Mouse (Mus musculus) ZHBTc4 (cell line): Measurements from ENCODE around the gene Pzp.

ENCODE experiments used
- DNase-seq: peaks from one replicate; pipeline ENCODE4 v3.0.0-alpha.2; 2011; ENCODE audit warnings: low read depth, low spot score

Pzp gene

GRCm38 (mm10) chr6:128526601-128527000, at the start of gene Pzp:
TSS of gene Pzp (minus strand) at chr6:128526720.
- no peak for DNase-seq

DNA sequence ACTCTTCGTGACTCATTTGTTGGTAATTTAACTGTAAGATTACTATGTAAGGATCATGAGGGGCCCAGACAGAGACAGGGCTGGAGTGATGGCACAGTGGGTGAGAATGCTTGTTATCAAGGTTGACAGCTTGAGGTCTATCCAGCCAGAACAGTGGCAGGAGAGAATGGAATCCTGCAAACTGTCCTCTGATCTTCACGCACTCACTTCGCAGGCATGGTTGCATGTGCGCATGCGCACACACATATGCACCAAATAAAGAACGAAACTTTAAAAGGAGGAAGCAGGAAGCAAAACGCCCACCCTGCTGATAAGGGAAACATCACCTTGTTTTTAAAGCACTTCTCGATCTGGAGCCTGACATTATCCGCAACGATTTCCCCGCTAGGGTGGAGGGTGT, 40.1 kb upstream of the Pzp start:
- DNase-seq: no peak

DNA sequence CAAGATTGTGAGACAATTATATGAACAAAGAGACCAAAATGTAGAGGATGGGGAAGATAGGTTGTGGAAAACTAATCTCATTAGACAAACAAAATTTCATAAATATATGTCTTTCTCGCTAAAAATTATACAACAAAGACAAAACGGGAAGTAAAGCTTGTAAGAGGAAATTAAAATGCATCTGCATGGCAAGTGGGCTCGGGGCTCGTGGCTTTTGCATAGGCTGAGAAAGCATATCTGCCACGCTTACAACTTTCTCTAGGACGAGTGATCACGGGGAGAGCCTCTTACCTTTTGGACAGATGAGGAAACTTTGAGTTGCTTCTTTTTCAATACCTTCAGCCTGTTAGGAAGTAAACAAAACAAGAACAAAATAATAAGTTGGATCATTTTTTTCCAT, 27.5 kb upstream of the Pzp start:
- DNase-seq: no peak

DNA sequence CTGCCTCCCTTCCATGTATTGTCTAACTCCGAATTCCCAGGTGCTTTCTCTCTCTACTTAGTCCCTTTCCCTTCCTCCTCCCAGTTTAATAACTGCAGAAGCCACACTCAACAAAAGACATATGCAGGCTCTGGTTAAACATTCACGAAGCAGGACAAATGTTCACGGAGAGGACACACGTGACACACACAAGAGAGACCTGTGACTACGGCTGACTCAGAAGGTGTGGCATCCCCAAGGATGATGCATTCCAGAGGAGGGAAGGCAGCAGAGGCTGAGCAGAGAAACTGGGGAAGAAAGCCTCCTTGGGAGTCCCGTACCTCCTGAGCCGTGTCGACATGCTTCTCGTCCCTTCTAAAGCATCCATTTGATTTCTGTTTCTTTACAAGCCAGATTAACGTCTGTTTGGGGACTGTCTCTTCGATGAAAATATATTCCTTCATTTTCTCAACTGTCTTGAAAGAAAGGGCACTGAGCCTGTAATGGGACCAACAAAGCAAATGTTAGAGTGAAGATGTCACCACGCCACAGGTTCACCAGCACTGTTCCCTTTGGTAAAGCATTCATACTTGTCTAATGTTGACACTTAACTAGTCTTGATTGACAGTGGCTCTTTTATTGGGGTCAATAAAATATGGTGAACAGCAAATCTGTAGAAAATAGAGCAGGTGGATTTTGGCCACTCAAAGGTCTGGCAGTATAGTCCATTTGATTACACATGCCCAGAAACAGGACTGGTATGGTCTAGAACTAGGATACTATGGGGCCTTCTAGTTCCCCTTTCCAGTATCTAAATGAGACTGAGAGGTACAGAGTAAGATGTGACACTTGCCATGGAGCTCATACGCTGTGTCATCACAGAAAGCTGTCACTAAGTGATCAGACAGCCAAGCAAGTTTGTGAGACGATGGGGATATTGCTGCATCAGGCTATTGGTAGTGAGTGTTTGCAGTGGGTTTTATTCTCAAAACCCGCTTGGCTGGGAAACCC, 23.2 kb upstream of the Pzp start:
- no peak for DNase-seq

- no peak for DNase-seq
These were observed 22.0 kb upstream of the Pzp start for GRCm38 (mm10) chr6:128548532-128548931.

- DNase-seq: no peak
These were observed 18.9 kb upstream of the Pzp start for GRCm38 (mm10) chr6:128545402-128545801.

DNA sequence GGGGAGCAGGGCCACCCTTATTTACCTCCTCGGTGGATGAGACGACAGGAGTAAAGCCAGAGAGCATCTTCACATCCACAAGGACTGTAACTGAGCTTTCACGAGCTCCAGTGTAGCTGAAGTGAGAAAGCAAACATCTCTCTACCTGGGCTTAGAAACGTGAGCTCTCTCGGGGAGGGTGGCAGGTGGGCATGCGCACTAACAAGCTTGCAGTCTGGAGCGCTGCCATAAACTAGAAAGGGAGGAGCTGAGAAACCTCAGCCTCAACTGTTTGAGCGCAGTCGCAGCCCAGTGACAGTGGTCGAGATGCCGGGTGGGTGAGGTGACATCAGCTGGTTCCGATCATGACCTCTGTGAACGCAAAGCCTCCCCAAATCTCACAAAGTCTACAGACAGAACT, 16.7 kb upstream of the Pzp start:
- DNase-seq: peak; percentile 4

- no peak for DNase-seq
These were observed 8.7 kb upstream of the Pzp start for GRCm38 (mm10) chr6:128535250-128535649.

DNA sequence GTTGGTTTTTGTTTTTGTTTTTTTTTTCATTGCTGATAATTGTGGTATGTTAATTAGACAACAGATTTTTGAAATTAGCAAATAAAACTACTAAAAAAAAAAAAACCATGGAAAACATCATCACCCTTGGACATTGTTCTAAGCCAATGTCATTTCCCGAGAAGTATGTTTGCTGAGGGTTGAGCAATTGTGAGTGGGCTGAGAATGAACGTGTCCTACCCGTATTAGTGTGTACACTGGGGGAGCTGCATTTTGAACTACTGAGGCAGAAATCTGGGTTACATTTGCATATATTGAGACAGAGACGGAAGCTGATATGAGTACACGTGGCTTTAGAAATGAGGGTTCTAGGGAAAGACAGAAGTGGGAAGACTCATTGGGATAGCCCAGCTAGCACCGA, 6.8 kb upstream of the Pzp start:
- DNase-seq: no peak

DNA sequence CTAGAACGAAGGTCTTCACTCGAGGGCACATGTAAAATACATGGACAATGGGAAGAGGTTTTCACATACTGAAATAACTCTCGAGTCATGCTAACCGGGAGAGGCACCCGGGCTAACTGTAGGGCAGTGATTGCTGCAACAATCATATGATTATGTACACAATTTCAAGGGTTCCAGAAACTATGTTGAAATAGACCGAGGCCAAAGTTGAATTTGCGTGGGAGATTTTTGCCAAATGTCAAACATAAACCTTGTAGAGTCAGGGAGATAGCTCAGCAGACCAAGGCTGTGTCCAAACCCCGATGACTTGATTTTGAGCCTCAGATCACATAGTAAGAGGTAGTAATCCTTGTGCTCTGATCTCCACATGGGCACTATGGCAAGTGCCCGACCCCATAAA, 6.2 kb upstream of the Pzp start:
- DNase-seq: no peak

GRCm38 (mm10) chr6:128528491-128528890, 2.0 kb upstream of the Pzp start:
- DNase-seq: no peak

DNA sequence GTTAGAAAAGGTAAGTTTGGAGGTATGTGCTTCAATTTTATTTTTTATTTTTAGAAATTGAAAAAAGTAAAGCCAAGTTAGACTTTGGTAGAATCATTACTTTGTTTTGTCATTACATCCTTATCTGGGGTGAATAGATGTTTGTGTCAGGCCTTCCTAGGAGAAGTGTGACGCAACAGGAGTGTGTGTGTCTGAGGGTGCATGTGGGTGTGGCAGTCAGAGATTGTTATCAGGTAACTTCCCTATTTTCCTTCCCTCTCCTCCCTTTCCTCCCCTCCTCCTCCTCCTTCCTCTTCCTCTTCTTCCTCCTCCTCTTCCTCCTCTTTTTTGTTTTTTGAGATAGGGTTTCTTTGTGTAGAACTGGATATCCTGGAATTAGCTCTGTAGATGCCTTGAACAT, 590 bp upstream of the Pzp start:
- DNase-seq: no peak

- DNase-seq: no peak
These were observed 719 bp downstream of the Pzp start for GRCm38 (mm10) chr6:128525801-128526200.

DNA sequence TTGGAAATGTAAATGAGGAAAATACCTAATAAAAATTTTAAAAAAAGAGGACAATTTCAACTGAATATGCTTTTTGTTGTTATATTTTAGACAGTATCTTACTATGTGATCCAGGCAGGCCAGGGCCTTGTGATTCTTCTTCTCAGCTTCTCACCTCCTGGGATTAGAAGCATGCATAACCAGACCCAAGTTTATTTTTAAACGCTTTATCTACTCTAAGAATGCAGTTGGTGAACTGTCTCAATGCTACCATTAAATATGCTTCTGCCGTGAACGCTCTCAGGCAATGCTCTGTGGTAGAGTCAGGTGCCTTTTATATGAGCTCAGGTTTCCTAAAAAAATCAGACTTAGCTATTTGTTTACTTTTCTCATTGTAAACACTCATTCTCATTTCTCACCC, 3.2 kb downstream of the Pzp start:
- no peak for DNase-seq

- no peak for DNase-seq
These were observed 7.4 kb downstream of the Pzp start for GRCm38 (mm10) chr6:128519159-128519558.

- no peak for DNase-seq
These were observed 20.8 kb downstream of the Pzp start for GRCm38 (mm10) chr6:128505676-128506236.

GRCm38 (mm10) chr6:128504743-128505142, 21.8 kb downstream of the Pzp start:
- DNase-seq: no peak

- DNase-seq: no peak
These were observed 31.2 kb downstream of the Pzp start for GRCm38 (mm10) chr6:128495346-128495745.

- no peak for DNase-seq
These were observed 31.7 kb downstream of the Pzp start for GRCm38 (mm10) chr6:128494646-128495331.

GRCm38 (mm10) chr6:128491916-128492315, 34.6 kb downstream of the Pzp start:
- DNase-seq: no peak

GRCm38 (mm10) chr6:128490141-128490540, 36.4 kb downstream of the Pzp start:
- DNase-seq: peak; percentile 67

- peak; percentile 46 for DNase-seq
These were observed 38.8 kb downstream of the Pzp start for GRCm38 (mm10) chr6:128487736-128488135.
